Mouse (Mus musculus): Measurements from ENCODE around the gene Dnal4. TPM values are rescaled to one million over a fixed set of nuclear protein-coding genes. Genes with fewer than 3 reads are reported as not detected.

Gene Dnal4
- polyA plus RNA-seq, 1 experiment from 2014 or later = 69.0 TPM

DNA sequence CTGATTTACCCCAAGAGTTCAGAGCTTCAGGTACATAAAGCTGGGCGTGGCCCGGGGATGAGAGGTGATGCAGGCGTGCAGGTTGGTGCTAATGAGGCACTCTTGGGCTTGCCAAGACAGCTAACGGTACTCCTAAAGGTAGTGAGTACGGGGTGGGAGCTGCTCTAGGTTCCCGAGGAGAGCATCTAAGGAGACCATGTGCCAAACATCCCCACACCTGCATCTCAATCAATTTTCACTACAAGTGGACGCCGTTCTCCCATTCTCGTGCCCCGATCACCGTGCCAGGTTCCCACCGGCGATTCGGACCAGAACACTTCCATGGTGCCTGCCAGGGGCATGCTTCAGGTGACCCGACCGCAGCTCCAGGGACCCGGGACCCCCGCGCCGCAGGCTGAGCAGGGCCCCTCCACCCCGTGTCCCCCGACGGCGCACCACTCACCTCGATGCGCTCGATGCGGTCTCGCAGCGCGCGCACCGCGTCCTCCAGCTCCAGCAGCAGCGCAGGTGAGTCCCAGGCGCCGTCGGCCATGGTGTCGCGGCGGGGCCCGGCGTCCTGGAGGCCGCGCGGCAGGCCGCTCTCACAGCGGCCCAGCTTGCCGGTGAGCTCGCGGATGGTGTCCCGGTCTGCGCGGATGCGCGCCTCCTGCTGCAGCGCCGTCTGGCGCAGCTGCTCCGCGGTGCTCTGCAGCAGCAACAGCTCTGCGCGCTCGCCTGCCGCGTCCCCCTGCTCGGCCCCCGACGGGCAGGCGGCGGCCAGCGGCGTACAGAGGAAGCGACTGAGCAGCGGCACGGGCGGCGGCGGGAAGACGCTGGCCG, 26.1 kb upstream of the Dnal4 start:
- ATAC-seq = peak; percentile 63
- H3K4me3 ChIP-seq (ENCODE audit: low read depth, low read length) = peak overlapping the region; percentile 81
- no peaks in the 10 kb centered on the region for H3K36me3 ChIP-seq (ENCODE audit: control insufficient read depth, insufficient read depth, low read length)
- H3K27ac ChIP-seq (ENCODE audit: low read length) = peak overlapping the region; percentile 89
- H3K27me3 ChIP-seq (ENCODE audit: control insufficient read depth, insufficient read depth, low read depth, low read length) = peaks cover 16% of the 10 kb centered on the region
- peak overlapping the region; percentile 87 for H3K9ac ChIP-seq (ENCODE audit: low read depth, low read length)
- WGBS = 5% methylated on average over 79 of the region's 81 CpGs
- H3K9me3 ChIP-seq (replicated peaks; ENCODE audit: control insufficient read depth, low read length, poor library complexity, severe bottlenecking) = no peaks in the 10 kb centered on the region
- H3K4me2 ChIP-seq (ENCODE audit: low read length) = peak overlapping the region; percentile 61
- H3K4me1 ChIP-seq (ENCODE audit: control insufficient read depth, insufficient read depth, low read length) = peaks cover 20% of the 10 kb centered on the region

DNA sequence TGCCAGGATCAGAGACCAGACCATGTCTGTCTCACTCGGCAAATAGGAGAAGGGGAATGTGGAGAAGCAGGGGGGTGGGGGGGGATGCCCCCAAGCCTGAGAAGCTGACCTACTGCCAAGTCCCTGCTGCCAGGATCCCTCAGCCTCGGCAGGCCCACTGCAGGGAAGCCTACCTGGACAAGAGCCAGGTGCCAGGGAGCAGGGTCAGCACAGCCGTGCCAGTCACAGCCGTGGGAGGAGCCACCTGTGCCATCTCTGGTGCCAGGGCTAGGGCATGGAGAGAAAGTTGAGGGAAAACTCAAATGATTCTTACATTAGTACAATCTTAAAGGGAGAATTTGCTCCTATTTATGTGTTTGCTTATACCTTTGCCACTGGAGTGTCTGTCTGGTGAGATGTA, 24.7 kb upstream of the Dnal4 start:
- Histone ChIP-seq H3K9me3 (replicated peaks; ENCODE audit: control insufficient read depth, low read length, poor library complexity, severe bottlenecking) (no peaks in the 10 kb centered on the region), H3K27me3 (ENCODE audit: control insufficient read depth, insufficient read depth, low read depth, low read length) (peaks cover 15% of the 10 kb centered on the region), H3K27ac (ENCODE audit: low read length) (no peak overlapping the region), H3K36me3 (ENCODE audit: control insufficient read depth, insufficient read depth, low read length) (no peaks in the 10 kb centered on the region), H3K4me2 (ENCODE audit: low read length) (peak overlapping the region; percentile 61), H3K9ac (ENCODE audit: low read depth, low read length) (no peak overlapping the region), H3K4me3 (ENCODE audit: low read depth, low read length) (no peak overlapping the region), H3K4me1 (ENCODE audit: control insufficient read depth, insufficient read depth, low read length) (peaks cover 20% of the 10 kb centered on the region)
- no peak for ATAC-seq
- WGBS = 59% methylated on average over 4 of the region's 4 CpGs

DNA sequence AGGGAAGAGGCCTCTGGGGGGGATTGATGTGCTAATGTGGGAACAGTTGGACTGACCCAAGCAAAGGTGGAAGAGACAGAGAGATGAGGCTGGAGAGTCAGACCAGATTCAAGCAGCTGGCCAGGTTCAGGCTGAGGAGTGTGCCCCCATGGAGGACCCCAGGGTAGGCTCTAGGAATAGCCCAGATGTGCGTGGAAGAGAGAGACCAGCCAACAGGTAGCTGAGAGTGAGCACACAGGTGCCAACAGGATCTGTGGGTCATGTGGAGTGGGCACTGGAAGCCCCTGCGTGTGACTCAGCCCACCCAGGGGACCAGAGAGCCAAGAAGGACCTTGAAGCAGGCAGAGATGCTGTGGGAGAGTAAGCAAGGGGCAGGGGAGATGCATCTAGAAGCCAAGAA, 24.0 kb upstream of the Dnal4 start:
- ATAC-seq = no peak
- Histone ChIP-seq H3K27ac (ENCODE audit: low read length) (no peak overlapping the region), H3K4me2 (ENCODE audit: low read length) (no peak overlapping the region), H3K4me3 (ENCODE audit: low read depth, low read length) (no peak overlapping the region), H3K27me3 (ENCODE audit: control insufficient read depth, insufficient read depth, low read depth, low read length) (peaks cover 9% of the 10 kb centered on the region), H3K9ac (ENCODE audit: low read depth, low read length) (no peak overlapping the region), H3K4me1 (ENCODE audit: control insufficient read depth, insufficient read depth, low read length) (peaks cover 20% of the 10 kb centered on the region), H3K36me3 (ENCODE audit: control insufficient read depth, insufficient read depth, low read length) (no peaks in the 10 kb centered on the region), H3K9me3 (replicated peaks; ENCODE audit: control insufficient read depth, low read length, poor library complexity, severe bottlenecking) (no peaks in the 10 kb centered on the region)
- WGBS = 80% methylated on average over 2 of the region's 2 CpGs

DNA sequence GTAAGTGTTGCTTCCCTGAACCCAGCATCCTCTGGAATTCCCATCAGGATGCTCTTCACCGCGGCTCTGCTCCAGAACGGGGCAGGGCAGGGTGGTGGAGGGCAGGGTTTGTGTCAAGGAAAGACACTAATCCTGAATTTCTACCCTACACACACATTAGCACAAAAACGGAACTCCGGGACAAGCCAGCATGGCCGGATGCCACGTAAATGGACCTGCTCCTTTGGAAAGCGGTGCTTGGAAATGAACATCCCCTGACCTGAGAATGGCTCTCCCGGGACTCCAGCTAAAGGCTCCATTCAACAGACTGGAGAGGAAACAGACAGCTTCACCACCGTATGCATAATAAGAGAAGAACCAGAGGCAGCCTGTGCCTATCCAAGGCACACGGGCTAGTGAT, 23.1 kb upstream of the Dnal4 start:
- Histone ChIP-seq H3K4me2 (ENCODE audit: low read length) (no peak overlapping the region), H3K27ac (ENCODE audit: low read length) (no peak overlapping the region), H3K9ac (ENCODE audit: low read depth, low read length) (no peak overlapping the region), H3K27me3 (ENCODE audit: control insufficient read depth, insufficient read depth, low read depth, low read length) (peaks cover 2% of the 10 kb centered on the region), H3K9me3 (replicated peaks; ENCODE audit: control insufficient read depth, low read length, poor library complexity, severe bottlenecking) (no peaks in the 10 kb centered on the region), H3K4me3 (ENCODE audit: low read depth, low read length) (no peak overlapping the region), H3K36me3 (ENCODE audit: control insufficient read depth, insufficient read depth, low read length) (no peaks in the 10 kb centered on the region), H3K4me1 (ENCODE audit: control insufficient read depth, insufficient read depth, low read length) (peaks cover 20% of the 10 kb centered on the region)
- 51% methylated on average over 11 of the region's 11 CpGs for WGBS
- no peak for ATAC-seq

DNA sequence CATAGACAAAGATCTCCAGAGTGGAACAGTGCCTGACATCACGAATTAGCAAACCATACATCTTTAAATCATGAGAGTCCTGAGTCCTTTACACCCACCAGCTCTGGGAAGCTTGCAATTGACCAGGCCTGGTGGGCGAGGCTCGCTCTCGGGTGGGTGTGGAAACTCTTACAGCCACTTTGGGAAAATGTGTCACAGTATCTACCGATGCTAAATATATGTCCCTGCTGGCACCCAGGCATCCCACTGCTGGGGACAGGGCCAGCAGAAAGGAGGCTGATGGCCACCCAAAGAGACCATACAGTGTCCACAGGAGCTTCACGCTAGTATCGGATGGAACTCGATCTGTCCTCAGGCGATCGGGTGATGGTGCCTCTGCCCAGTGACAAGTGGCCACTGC, 20.9 kb upstream of the Dnal4 start:
- H3K4me1 ChIP-seq (ENCODE audit: control insufficient read depth, insufficient read depth, low read length) = peaks cover 14% of the 10 kb centered on the region
- H3K4me2 ChIP-seq (ENCODE audit: low read length) = no peak overlapping the region
- H3K9me3 ChIP-seq (replicated peaks; ENCODE audit: control insufficient read depth, low read length, poor library complexity, severe bottlenecking) = no peaks in the 10 kb centered on the region
- no peak overlapping the region for H3K27ac ChIP-seq (ENCODE audit: low read length)
- H3K36me3 ChIP-seq (ENCODE audit: control insufficient read depth, insufficient read depth, low read length) = no peaks in the 10 kb centered on the region; the same call in 1 of the 2 replicates
- H3K4me3 ChIP-seq (ENCODE audit: low read depth, low read length) = no peak overlapping the region
- no peak for ATAC-seq
- peaks cover 2% of the 10 kb centered on the region; the same call in 1 of the 2 replicates for H3K27me3 ChIP-seq (ENCODE audit: control insufficient read depth, insufficient read depth, low read depth, low read length)
- 88% methylated on average over 10 of the region's 10 CpGs for WGBS
- H3K9ac ChIP-seq (ENCODE audit: low read depth, low read length) = no peak overlapping the region

DNA sequence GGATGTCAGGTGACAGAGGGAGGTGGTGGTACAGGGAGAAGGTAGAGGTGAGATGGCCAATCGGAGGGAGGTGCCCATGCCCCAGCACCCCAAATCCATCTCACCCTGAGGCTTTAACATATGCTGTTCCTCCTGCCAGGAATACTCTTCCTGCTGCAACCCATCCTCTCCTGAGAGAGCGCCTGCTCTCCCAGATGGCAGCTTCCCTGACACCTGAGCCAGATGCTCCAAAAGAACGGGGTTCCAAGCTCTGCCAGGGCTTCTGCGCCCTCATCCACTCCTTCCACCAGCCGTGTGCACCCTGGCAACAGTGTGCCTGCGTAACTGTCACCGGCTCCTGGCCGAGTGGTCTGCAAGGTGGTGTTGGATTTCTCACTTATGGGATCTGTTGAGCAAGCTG, 20.0 kb upstream of the Dnal4 start:
- Histone ChIP-seq H3K36me3 (ENCODE audit: control insufficient read depth, insufficient read depth, low read length) (no peaks in the 10 kb centered on the region; the same call in 1 of the 2 replicates), H3K9ac (ENCODE audit: low read depth, low read length) (no peak overlapping the region; the same call in 1 of the 2 replicates), H3K4me1 (ENCODE audit: control insufficient read depth, insufficient read depth, low read length) (peaks cover 7% of the 10 kb centered on the region), H3K9me3 (replicated peaks; ENCODE audit: control insufficient read depth, low read length, poor library complexity, severe bottlenecking) (no peaks in the 10 kb centered on the region), H3K27me3 (ENCODE audit: control insufficient read depth, insufficient read depth, low read depth, low read length) (peaks cover 2% of the 10 kb centered on the region; the same call in 1 of the 2 replicates), H3K4me2 (ENCODE audit: low read length) (no peak overlapping the region), H3K4me3 (ENCODE audit: low read depth, low read length) (no peak overlapping the region), H3K27ac (ENCODE audit: low read length) (no peak overlapping the region)
- no peak for ATAC-seq
- WGBS = 87% methylated on average over 8 of the region's 8 CpGs

DNA sequence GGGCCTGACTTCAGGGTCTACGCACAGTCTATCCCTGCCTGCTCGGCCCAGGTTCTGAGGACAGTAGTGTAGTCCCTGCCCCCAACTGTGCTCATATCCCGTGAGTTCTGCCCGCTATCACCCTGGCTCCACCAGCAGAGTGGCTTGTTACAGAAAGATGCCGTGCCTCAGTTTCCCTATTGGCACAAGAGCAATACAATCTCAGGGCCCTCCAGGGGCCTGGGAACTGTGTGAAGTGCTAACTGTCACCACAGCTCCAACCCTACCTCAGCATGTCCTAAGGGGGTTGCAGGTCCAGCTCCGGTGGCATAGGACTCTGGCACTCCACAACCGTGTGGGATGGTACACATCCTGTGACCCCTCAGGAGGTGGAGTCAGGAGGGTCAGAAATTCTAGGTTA, 19.4 kb upstream of the Dnal4 start:
- no peak overlapping the region for H3K4me3 ChIP-seq (ENCODE audit: low read depth, low read length)
- H3K4me1 ChIP-seq (ENCODE audit: control insufficient read depth, insufficient read depth, low read length) = peaks cover 2% of the 10 kb centered on the region; the same call in 1 of the 2 replicates
- H3K9ac ChIP-seq (ENCODE audit: low read depth, low read length) = no peak overlapping the region
- peaks cover 2% of the 10 kb centered on the region; the same call in 1 of the 2 replicates for H3K27me3 ChIP-seq (ENCODE audit: control insufficient read depth, insufficient read depth, low read depth, low read length)
- 90% methylated on average over 7 of the region's 7 CpGs for WGBS
- no peaks in the 10 kb centered on the region for H3K9me3 ChIP-seq (replicated peaks; ENCODE audit: control insufficient read depth, low read length, poor library complexity, severe bottlenecking)
- H3K4me2 ChIP-seq (ENCODE audit: low read length) = no peak overlapping the region
- H3K36me3 ChIP-seq (ENCODE audit: control insufficient read depth, insufficient read depth, low read length) = no peaks in the 10 kb centered on the region; the same call in 1 of the 2 replicates
- no peak overlapping the region for H3K27ac ChIP-seq (ENCODE audit: low read length)
- no peak for ATAC-seq

DNA sequence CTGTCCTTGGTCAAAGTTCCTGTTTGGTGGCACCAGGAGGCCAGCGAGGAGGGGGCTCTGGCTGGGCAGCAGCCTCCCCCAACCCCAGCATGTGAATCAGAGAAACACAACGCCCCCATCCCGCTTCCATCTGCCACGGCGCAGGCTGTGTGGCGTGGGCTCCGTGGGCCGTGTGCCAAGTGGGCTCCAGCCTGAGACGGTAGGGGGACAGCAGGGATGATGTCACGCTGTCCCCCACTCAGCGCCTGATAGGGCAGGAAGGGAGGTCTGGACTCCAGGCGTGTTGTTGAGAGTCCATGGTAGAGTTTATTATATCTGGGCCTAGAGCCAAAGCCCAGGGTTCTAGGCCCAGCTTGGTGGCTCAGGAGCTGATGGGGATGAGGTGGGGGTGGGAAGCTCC, 18.6 kb upstream of the Dnal4 start:
- Histone ChIP-seq H3K9ac (ENCODE audit: low read depth, low read length) (no peak overlapping the region), H3K27me3 (ENCODE audit: control insufficient read depth, insufficient read depth, low read depth, low read length) (no peaks in the 10 kb centered on the region), H3K4me2 (ENCODE audit: low read length) (no peak overlapping the region), H3K4me1 (ENCODE audit: control insufficient read depth, insufficient read depth, low read length) (no peaks in the 10 kb centered on the region), H3K9me3 (replicated peaks; ENCODE audit: control insufficient read depth, low read length, poor library complexity, severe bottlenecking) (no peaks in the 10 kb centered on the region), H3K27ac (ENCODE audit: low read length) (no peak overlapping the region), H3K36me3 (ENCODE audit: control insufficient read depth, insufficient read depth, low read length) (no peaks in the 10 kb centered on the region; the same call in 1 of the 2 replicates), H3K4me3 (ENCODE audit: low read depth, low read length) (no peak overlapping the region)
- no peak for ATAC-seq
- 79% methylated on average over 11 of the region's 12 CpGs for WGBS

DNA sequence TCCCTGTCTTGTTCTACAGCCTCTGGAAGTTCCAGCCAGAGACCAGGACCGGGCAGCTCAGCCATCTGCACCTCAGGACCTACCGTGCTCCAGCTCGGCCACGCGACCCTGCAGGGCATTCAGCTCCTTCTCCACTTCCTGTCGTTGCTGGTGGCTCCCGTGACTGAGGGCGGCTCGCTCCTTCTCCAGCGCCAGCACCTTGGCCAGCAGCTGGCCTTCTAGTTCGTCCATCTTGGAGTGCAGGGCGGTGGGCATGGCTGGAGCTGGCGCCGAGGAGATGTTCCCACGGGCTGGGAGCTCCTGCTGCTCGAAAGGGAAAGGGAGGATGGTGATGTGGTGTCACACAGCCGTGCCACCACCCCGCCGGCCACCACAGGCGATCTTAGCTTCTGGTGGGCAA, 16.5 kb upstream of the Dnal4 start:
- H3K4me2 ChIP-seq (ENCODE audit: low read length) = no peak overlapping the region
- no peaks in the 10 kb centered on the region for H3K9me3 ChIP-seq (replicated peaks; ENCODE audit: control insufficient read depth, low read length, poor library complexity, severe bottlenecking)
- 32% methylated on average over 20 of the region's 20 CpGs for WGBS
- no peak overlapping the region for H3K27ac ChIP-seq (ENCODE audit: low read length)
- no peak overlapping the region for H3K4me3 ChIP-seq (ENCODE audit: low read depth, low read length)
- H3K36me3 ChIP-seq (ENCODE audit: control insufficient read depth, insufficient read depth, low read length) = peaks cover 2% of the 10 kb centered on the region; the same call in 1 of the 2 replicates
- no peak overlapping the region for H3K9ac ChIP-seq (ENCODE audit: low read depth, low read length)
- H3K27me3 ChIP-seq (ENCODE audit: control insufficient read depth, insufficient read depth, low read depth, low read length) = no peaks in the 10 kb centered on the region
- ATAC-seq = no peak
- no peaks in the 10 kb centered on the region for H3K4me1 ChIP-seq (ENCODE audit: control insufficient read depth, insufficient read depth, low read length)
